Mouse (Mus musculus): Measurements from ENCODE around the gene Car3. TPM values are rescaled to one million over a fixed set of nuclear protein-coding genes. Genes with fewer than 3 reads are reported as not detected.

The Car3 gene
- polyA plus RNA-seq, 1 experiment from 2014 or later: 4.6 TPM

DNA sequence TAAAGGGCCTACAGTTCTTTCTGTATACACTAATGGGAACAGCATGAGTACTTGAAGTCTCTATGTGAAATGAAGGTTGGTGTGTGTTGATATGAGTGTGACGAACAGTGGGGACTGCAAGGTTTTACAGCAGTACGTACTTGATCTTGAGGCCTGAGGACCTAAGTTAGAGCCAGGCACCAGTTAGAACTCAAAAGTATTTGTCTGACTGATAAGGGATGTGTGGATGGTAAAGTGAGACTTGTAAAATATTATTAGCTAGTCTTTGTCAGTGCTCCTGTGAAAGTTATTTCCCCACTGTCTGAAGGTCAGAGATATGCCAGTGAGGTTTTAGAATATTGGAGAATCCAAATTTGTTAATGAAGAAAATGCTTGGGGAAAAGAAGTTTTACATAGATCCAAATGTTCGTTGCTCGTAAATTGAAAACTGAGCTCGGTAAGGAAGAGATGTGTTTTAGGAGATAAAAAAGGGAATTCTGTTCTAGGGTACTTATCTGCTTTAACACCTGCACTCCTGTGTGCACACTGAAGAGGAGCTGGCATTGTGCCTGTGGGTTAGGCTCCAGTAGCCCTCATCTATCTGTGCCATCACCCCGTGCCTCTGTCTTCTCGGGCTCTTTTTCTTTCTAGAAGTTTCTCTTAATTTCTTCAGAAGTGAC is 14.1 kb downstream of the Car3 start:
- no peak overlapping the region for H3K27ac ChIP-seq
- H3K4me2 ChIP-seq (replicated peaks): no peak overlapping the region
- no peak overlapping the region for H3K4me3 ChIP-seq
- H3K9me3 ChIP-seq: no peaks in the 10 kb centered on the region
- no peaks in the 10 kb centered on the region for H3K36me3 ChIP-seq
- no peak for ATAC-seq (ENCODE audit: insufficient number of reproducible peaks, insufficient read depth, low FRiP score, low TSS enrichment)
- 86% methylated on average over 7 of the region's 7 CpGs for WGBS
- no peaks in the 10 kb centered on the region for H3K27me3 ChIP-seq
- H3K4me1 ChIP-seq: no peaks in the 10 kb centered on the region
- H3K9ac ChIP-seq: no peak overlapping the region

DNA sequence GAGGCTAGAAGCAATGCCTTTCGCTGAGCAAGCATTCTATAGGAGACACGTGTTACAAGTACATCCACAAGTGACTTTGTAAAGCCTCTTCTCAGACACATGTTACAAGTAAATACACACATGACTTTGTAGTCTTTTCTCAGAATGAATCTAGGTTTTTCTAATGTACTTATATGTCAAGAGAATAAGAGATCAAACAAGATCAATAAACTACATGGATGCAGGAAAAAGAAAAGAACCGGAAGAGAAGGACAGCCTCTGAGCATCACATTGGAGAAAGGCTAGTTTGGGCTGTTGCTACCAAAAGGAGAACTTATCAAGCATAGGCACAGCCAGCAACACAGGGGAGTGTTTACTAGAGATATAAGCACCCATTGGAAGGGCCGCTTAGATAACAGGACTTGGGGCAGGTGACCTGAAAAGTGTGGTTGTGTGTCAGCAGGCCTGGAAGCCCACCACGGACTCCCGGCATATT is 15.5 kb downstream of the Car3 start:
- Histone ChIP-seq H3K4me3 (no peak overlapping the region), H3K27me3 (no peaks in the 10 kb centered on the region), H3K36me3 (no peaks in the 10 kb centered on the region), H3K4me2 (replicated peaks) (no peak overlapping the region), H3K27ac (no peak overlapping the region), H3K9ac (no peak overlapping the region), H3K9me3 (no peaks in the 10 kb centered on the region), H3K4me1 (no peaks in the 10 kb centered on the region)
- ATAC-seq (ENCODE audit: insufficient number of reproducible peaks, insufficient read depth, low FRiP score, low TSS enrichment): no peak
- 75% methylated on average over 6 of the region's 6 CpGs for WGBS

DNA sequence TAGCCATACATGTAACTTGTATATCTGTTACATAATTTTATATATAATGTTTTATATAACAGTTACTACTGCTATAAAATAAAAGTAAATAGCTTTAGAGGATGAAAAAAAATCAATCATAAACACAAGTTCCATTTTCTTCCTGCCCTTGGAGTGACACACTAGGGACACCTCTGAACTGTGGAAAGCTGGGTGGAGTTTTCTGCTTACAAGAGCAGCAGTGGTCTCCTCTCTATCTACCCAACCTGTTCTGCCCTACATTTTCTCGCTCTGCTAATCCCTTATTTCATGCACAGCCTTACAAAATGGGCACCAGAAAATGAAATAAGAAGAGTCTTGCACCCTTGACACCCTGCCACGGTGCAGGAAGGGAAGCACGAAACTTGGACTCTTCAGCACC is 16.0 kb downstream of the Car3 start:
- H3K4me1 ChIP-seq: no peaks in the 10 kb centered on the region
- no peak for ATAC-seq (ENCODE audit: insufficient number of reproducible peaks, insufficient read depth, low FRiP score, low TSS enrichment)
- no peak overlapping the region for H3K4me3 ChIP-seq
- no peaks in the 10 kb centered on the region for H3K36me3 ChIP-seq
- no peaks in the 10 kb centered on the region for H3K27me3 ChIP-seq
- H3K27ac ChIP-seq: no peak overlapping the region
- no peaks in the 10 kb centered on the region for H3K9me3 ChIP-seq
- WGBS: 88% methylated on average over 3 of the region's 3 CpGs
- H3K4me2 ChIP-seq (replicated peaks): no peak overlapping the region
- H3K9ac ChIP-seq: no peak overlapping the region

DNA sequence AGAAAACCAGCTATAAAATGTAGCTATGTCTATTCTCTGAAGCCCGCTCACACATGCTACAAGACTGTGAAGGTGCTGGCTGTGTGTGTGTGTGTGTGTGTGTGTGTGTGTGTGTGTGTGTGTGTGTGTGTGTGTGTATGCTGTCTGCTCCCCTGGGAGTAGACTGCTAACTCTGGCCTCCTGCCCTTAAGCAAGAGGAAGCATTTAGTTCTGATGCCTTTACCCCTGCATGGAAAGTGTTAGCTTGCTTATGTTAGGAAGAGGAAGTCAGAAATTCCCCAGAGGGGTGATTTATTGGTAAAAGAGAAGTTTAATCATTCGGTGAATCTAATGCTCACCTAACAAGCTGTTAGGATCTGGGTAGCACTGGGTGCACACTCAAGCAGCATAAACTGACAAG is 17.0 kb downstream of the Car3 start:
- Histone ChIP-seq H3K4me2 (replicated peaks) (no peak overlapping the region), H3K9ac (no peak overlapping the region), H3K4me1 (no peaks in the 10 kb centered on the region), H3K9me3 (no peaks in the 10 kb centered on the region), H3K4me3 (no peak overlapping the region), H3K27me3 (no peaks in the 10 kb centered on the region), H3K27ac (no peak overlapping the region), H3K36me3 (no peaks in the 10 kb centered on the region)
- no peak for ATAC-seq (ENCODE audit: insufficient number of reproducible peaks, insufficient read depth, low FRiP score, low TSS enrichment)
- WGBS: 54% methylated on average over 2 of the region's 2 CpGs

DNA sequence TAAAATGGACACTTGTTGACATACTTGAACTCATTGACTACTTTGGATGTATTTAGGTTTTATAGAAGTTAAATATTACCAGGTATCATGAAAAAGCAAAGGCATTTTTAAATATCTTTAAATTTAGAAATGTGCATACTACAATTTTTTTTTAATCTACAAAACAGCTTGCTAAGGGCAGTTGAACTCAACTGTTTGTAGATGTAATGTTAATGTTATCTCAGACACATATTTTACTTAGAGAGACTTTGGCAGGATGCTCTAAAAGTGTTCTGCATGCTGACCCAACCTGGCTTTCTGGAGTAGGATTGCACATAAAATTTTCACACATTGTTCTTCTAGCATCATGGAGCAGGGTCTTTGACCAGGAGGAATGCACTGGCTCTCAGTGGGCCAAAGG is 18.7 kb downstream of the Car3 start:
- H3K4me3 ChIP-seq: no peak overlapping the region
- H3K9ac ChIP-seq: no peak overlapping the region
- H3K27me3 ChIP-seq: peaks cover 6% of the 10 kb centered on the region
- no peak overlapping the region for H3K27ac ChIP-seq
- H3K9me3 ChIP-seq: no peaks in the 10 kb centered on the region
- no peak for ATAC-seq (ENCODE audit: insufficient number of reproducible peaks, insufficient read depth, low FRiP score, low TSS enrichment)
- no peak overlapping the region for H3K4me2 ChIP-seq (replicated peaks)
- no peaks in the 10 kb centered on the region for H3K36me3 ChIP-seq
- no peaks in the 10 kb centered on the region for H3K4me1 ChIP-seq

DNA sequence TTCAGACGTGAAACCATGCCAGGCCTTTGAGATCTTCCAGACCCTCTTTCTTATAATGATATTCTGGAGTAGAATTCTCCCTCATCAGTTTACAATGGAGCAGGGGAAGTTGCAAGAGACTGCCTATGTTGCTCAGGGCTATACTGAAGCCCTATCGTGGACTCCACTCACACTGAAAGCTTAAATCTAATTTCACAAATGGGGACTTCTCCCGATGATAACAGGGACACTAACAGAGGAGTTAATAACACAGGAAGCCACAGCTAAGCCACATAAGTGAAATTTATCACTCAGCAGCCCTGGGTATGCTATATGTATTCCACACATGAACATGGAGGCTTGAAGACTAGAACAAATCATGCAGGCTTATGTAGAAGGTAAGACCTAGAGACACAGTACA is 19.4 kb downstream of the Car3 start:
- no peaks in the 10 kb centered on the region for H3K9me3 ChIP-seq
- no peak overlapping the region for H3K9ac ChIP-seq
- no peak overlapping the region for H3K4me2 ChIP-seq (replicated peaks)
- no peak overlapping the region for H3K4me3 ChIP-seq
- 57% methylated on average over 3 of the region's 3 CpGs for WGBS
- H3K4me1 ChIP-seq: no peaks in the 10 kb centered on the region
- no peak overlapping the region for H3K27ac ChIP-seq
- no peaks in the 10 kb centered on the region for H3K36me3 ChIP-seq
- H3K27me3 ChIP-seq: peaks cover 13% of the 10 kb centered on the region
- no peak for ATAC-seq (ENCODE audit: insufficient number of reproducible peaks, insufficient read depth, low FRiP score, low TSS enrichment)

DNA sequence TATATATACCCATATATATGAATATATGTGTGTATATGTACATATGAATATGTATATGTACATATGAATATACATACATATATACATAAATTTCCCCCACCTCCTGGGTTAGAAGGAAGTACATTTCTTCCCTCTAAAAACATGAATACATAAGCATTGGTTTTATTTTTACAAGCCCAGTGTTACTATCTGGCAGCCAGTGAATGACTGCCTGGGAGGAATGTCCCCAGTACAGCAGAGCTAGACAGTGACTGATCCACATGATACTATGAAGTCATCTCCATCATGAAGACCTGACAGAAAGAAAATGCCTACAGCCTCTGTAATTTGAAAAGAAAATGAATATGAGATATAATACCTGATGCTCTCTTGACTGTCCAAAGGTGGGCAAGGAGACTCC is 21.5 kb downstream of the Car3 start:
- no peak for ATAC-seq (ENCODE audit: insufficient number of reproducible peaks, insufficient read depth, low FRiP score, low TSS enrichment)
- H3K9me3 ChIP-seq: no peaks in the 10 kb centered on the region
- peaks cover 16% of the 10 kb centered on the region for H3K27me3 ChIP-seq
- no peak overlapping the region for H3K4me2 ChIP-seq (replicated peaks)
- H3K4me1 ChIP-seq: no peaks in the 10 kb centered on the region
- H3K9ac ChIP-seq: no peak overlapping the region
- H3K36me3 ChIP-seq: no peaks in the 10 kb centered on the region
- no peak overlapping the region for H3K27ac ChIP-seq
- H3K4me3 ChIP-seq: no peak overlapping the region

DNA sequence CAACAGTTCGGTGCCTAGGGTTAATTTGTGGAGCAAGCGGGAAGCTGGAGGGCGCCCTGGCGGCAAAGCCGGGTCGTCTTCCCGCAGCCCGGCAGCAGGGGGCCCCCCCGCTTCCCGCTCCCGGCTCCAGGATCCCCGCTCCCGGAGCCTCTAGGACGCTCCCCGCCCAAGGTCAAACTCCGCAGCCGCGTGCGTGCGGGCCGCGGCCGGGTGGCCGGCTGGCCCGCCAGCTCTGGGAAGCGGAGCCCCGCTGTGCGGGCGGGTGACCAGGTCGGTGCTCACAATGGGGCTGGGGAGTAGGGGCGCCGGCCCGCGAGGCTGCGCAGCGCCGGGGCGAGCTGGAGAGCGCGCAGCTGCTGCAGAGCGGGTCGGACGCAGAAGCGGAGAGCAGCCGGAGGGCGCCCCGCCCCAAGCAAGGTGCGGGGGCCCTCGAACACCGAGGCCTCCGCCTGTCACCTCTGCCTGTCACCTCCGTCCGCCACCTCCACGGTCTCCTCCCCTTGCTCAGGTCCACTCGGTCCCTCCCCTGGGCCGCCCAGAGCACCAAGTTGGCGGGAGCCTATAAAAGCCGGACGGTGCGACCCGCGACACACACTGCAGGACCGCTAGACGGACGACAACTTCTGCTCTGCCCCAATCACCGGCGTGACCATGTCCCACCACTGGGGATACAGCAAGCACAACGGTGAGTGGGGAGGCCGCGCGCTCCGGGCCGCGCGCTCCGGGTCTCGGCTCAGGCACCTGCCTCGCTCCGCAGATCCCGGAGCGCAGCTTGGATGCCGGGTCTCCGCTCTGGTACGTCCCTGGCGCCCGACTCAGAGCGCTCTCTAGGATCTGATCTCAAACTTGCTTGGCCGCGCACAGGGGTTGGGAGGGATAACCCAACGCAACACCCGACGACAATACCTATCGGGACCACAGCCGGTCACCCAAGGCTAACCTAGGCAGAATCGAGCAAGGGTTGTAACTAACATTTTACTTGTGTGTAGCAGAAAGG is 23.1 kb downstream of the Car3 start, which contains the start of gene Car2:
Gene Car2 (plus strand): TSS at position 172 of the 997 bp plus-strand sequence.
- Histone ChIP-seq H3K36me3 (no peaks in the 10 kb centered on the region), H3K9me3 (no peaks in the 10 kb centered on the region), H3K9ac (peak within 1 kb of the TSS; percentile 63), H3K27me3 (peaks cover 16% of the 10 kb centered on the region), H3K4me1 (no peaks in the 10 kb centered on the region), H3K4me2 (replicated peaks) (peak within 1 kb of the TSS; percentile 92), H3K4me3 (peak within 1 kb of the TSS; percentile 65), H3K27ac (no peak within 1 kb of the TSS)
- peak; percentile 87 for ATAC-seq (ENCODE audit: insufficient number of reproducible peaks, insufficient read depth, low FRiP score, low TSS enrichment)
- 1% methylated on average over 94 of the region's 95 CpGs for WGBS

DNA sequence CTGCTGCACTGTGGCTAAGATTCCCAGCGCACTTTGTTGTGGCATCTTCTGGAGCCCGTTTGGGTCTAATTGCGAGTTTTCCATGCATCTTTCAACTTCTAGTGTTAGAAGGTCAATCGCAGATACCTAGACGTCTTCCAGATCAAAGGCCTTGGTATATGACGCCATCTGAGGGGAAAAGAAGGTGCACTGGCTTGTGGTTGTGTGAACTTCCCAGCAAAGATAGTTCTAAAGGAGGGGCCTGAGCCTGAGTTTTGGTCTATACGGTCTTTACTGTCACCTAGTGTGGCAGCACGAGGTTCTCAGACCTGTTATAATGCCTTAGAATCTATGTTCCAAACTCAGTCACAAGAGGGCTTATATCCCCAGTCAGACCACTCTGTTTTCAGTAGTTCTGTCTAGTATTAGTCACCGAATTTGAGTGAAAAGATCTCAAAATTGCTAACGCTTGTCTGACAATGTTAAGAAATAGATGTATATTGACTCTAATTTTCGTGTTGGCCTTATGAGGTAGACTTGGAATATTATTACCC is 23.9 kb downstream of the Car3 start:
- Histone ChIP-seq H3K9ac (no peak overlapping the region), H3K4me3 (peak overlapping the region; percentile 65), H3K27me3 (peaks cover 16% of the 10 kb centered on the region), H3K4me1 (no peaks in the 10 kb centered on the region), H3K27ac (no peak overlapping the region), H3K9me3 (no peaks in the 10 kb centered on the region), H3K36me3 (no peaks in the 10 kb centered on the region), H3K4me2 (replicated peaks) (peak overlapping the region; percentile 92)
- WGBS: 37% methylated on average over 11 of the region's 11 CpGs
- no peak for ATAC-seq (ENCODE audit: insufficient number of reproducible peaks, insufficient read depth, low FRiP score, low TSS enrichment)

DNA sequence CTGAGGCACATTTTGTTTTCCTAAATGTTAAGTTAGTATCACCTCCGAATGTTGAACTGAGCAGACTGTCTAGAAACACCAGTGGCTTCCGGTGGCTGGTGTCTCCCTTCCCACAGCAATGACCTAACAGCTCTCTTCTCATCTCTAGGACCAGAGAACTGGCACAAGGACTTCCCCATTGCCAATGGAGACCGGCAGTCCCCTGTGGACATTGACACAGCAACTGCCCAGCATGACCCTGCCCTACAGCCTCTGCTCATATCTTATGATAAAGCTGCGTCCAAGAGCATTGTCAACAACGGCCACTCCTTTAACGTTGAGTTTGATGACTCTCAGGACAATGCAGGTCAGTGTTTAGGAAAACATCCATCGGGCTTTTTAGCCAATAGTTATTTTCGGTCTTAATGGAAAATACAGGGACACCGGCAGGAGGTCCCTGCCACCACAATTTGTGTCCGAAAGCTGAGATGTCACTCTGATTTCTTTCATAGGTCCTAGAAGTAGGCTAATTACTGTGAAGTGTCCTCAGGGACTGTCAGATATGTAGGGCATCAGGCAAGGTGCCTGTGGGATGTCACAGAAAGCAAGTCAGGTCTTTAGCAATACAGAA is 24.5 kb downstream of the Car3 start:
- Histone ChIP-seq H3K4me2 (replicated peaks) (no peak overlapping the region), H3K4me1 (no peaks in the 10 kb centered on the region), H3K36me3 (no peaks in the 10 kb centered on the region), H3K9me3 (no peaks in the 10 kb centered on the region), H3K4me3 (no peak overlapping the region), H3K9ac (no peak overlapping the region), H3K27ac (no peak overlapping the region), H3K27me3 (peaks cover 16% of the 10 kb centered on the region)
- ATAC-seq (ENCODE audit: insufficient number of reproducible peaks, insufficient read depth, low FRiP score, low TSS enrichment): no peak
- WGBS: 64% methylated on average over 10 of the region's 10 CpGs

DNA sequence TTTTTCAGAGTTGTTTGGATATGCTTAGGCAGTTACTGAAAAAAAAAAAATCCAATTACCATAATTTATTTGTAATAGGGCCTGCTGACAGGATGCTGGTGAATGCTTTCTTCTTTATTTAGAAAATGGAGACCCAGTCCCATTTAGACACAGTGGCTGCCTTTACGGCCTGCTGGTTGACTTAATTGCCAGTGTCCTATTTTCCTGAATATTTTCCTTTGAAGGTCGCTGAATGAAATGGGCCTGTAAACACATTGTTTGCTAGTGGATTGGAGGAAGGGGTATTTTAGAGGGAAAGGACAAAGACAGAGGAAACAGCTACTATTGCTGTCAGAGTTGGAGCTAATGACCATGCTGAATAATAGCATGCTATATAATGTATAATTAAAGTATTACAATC is 25.2 kb downstream of the Car3 start:
- no peaks in the 10 kb centered on the region for H3K9me3 ChIP-seq
- H3K27me3 ChIP-seq: peaks cover 16% of the 10 kb centered on the region
- no peaks in the 10 kb centered on the region for H3K36me3 ChIP-seq
- WGBS: 60% methylated on average over 2 of the region's 2 CpGs
- H3K27ac ChIP-seq: no peak overlapping the region
- H3K4me2 ChIP-seq (replicated peaks): no peak overlapping the region
- ATAC-seq (ENCODE audit: insufficient number of reproducible peaks, insufficient read depth, low FRiP score, low TSS enrichment): no peak
- no peak overlapping the region for H3K9ac ChIP-seq
- no peaks in the 10 kb centered on the region for H3K4me1 ChIP-seq
- no peak overlapping the region for H3K4me3 ChIP-seq

Measured in embryonic facial prominence, embryonic 12.5 days (tissue).